Mouse (Mus musculus) thymus, adult 2 months (tissue): Measurements from ENCODE around the gene Fhit.

Experiments used
- CTCF ChIP-seq: fragments of 200-500 bp; IDR thresholded peaks from 2 replicates; pipeline ENCODE4 v1.5.1; 2012; ENCODE audit warnings: mild to moderate bottlenecking, control low read depth, low read length, moderate library complexity, borderline replicate concordance; ENCODE audit not compliant: control insufficient read depth, poor library complexity, insufficient read depth; ENCODE audit errors: extremely low read depth
- POLR2A ChIP-seq: fragments of 200-500 bp; IDR thresholded peaks from 2 replicates; pipeline ENCODE4 v1.6.1; 2012; ENCODE audit warnings: mild to moderate bottlenecking, low read length, control low read depth, moderate library complexity; ENCODE audit not compliant: control insufficient read depth, poor library complexity, insufficient read depth; ENCODE audit errors: extremely low read depth

DNA sequence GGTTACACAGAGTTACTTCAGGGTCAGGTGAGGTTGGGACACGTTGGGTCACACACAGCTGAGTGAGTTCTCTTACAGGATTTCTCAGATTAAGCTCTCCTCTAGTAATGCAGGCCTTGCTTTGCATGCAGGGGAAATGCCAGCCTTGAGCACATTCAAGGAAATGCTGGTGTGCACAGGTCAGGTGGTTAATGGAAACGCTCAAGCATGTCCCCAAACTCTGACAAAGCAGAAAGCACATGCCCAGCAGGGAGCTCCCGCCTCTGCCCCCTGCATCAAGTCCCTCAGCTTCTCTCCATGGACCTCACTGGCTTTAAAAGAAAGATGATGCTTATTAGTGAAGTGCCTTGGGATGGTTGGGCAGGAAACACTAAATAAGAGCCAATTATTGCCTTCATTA, 530.1 kb downstream of the Fhit start:
- TF ChIP-seq POLR2A (no peak), CTCF (no peak)
